Mouse (Mus musculus): Measurements from ENCODE around the gene Bach2. TPM values are rescaled to one million over a fixed set of nuclear protein-coding genes. Genes with fewer than 3 reads are reported as not detected.

Bach2 gene
- polyA plus RNA-seq, 1 experiment from 2014 or later: 37.3 TPM

DNA sequence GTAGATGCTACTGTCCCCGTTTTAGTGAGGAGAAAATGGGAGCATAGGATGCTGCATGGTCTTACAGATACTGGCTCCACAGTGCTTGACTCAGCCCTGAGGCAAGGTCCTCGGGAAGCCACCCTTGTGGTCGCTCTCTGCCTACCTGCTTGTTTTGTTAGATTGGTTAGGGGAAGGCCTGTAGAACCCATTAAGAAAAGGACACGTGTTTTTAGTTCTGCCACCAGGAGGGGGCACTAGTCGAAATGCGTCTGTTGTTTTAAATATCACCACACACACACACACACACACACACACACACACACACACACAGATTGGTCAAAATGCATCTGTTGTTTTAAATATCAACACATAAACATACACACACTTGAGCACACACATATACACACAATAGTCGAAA lies 103.7 kb downstream of the Bach2 start:
- H3K27me3 ChIP-seq (replicated peaks): no peaks in the 10 kb centered on the region
- H3K36me3 ChIP-seq: no peaks in the 10 kb centered on the region; the same call in 1 of the 2 replicates
- WGBS: 70% methylated on average over 7 of the region's 7 CpGs
- no peak for ATAC-seq (ENCODE audit: low FRiP score, low read depth)
- peaks cover 17% of the 10 kb centered on the region for H3K4me1 ChIP-seq
- no peak overlapping the region for H3K4me3 ChIP-seq
- H3K4me2 ChIP-seq (replicated peaks): no peak overlapping the region
- H3K27ac ChIP-seq: no peak overlapping the region
- H3K9ac ChIP-seq: no peak overlapping the region
- no peaks in the 10 kb centered on the region for H3K9me3 ChIP-seq

DNA sequence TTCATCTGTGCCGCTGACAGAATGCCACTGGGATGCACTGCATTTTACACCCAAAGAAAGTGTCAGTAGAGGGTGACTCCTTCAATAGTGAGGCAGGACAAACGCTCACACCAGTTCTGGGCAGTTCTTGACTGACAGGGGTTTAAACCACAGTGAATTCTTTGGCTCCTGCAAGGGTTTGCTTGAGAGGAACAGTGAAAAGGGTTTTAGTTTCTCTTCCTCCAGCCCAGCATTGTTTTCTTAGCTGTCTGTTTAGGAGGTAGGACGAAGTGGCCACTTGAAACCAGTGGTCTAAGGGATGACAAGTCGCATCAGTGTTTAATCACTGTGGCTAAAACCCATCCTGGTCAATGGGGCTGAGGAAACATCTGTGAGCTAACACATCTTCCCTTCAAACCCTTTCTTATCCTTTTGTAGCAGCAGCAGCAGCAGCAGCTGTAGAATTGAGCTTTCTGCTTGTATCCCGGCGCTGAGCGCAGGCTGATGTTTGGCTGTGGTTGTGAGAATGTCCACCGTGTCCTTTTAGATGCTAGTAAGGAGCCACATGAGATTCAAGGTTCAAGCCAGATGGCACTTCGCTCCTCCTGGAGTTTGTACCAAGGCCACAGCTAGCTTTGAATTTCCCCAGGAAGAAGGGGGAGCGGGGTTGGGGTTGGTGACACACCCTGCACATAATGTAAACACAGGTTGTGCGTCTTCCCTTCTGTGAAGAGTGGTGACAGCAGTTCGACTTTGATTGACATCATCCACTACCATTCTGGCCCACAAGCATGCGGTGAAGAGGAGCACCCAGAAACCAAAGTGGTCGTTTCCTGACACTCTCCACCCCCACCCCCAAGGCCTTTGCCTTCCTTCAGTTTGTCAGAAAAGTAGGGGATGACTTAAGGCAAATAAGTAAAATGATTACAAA lies 104.9 kb downstream of the Bach2 start:
- H3K36me3 ChIP-seq: no peaks in the 10 kb centered on the region; the same call in 1 of the 2 replicates
- 71% methylated on average over 14 of the region's 14 CpGs for WGBS
- no peak for ATAC-seq (ENCODE audit: low FRiP score, low read depth)

DNA sequence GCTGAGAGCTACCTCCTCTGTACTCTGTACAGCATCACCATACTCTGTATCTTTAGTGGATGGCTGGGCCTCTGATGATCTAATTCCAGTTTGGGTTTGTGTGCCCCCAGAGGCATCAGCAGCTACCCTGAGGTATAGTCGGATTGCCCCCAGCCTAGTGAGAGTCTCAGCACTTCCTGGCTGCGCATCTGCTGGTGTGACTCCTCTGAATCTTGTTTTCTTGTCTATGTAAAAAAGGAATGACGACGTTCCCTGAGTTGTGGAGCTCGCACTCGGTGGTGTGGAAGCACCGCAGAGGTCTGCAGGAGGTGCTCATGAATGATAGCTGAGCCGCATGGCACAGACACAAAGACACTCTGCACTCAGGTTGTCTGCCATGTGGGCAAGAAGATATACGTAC lies 105.7 kb downstream of the Bach2 start:
- 69% methylated on average over 9 of the region's 9 CpGs for WGBS
- H3K4me1 ChIP-seq: peaks cover 13% of the 10 kb centered on the region
- H3K4me2 ChIP-seq (replicated peaks): no peak overlapping the region
- no peak overlapping the region for H3K9ac ChIP-seq
- H3K27ac ChIP-seq: no peak overlapping the region
- H3K27me3 ChIP-seq (replicated peaks): no peaks in the 10 kb centered on the region
- ATAC-seq (ENCODE audit: low FRiP score, low read depth): no peak
- no peaks in the 10 kb centered on the region for H3K9me3 ChIP-seq
- H3K4me3 ChIP-seq: no peak overlapping the region
- no peaks in the 10 kb centered on the region; the same call in 1 of the 2 replicates for H3K36me3 ChIP-seq

More for the DNA sequence above, 104.9 kb downstream of the Bach2 start:
- Histone ChIP-seq H3K27me3 (replicated peaks) (no peaks in the 10 kb centered on the region), H3K4me1 (peaks cover 13% of the 10 kb centered on the region), H3K4me3 (no peak overlapping the region), H3K9ac (no peak overlapping the region), H3K27ac (no peak overlapping the region), H3K4me2 (replicated peaks) (no peak overlapping the region), H3K9me3 (no peaks in the 10 kb centered on the region)

DNA sequence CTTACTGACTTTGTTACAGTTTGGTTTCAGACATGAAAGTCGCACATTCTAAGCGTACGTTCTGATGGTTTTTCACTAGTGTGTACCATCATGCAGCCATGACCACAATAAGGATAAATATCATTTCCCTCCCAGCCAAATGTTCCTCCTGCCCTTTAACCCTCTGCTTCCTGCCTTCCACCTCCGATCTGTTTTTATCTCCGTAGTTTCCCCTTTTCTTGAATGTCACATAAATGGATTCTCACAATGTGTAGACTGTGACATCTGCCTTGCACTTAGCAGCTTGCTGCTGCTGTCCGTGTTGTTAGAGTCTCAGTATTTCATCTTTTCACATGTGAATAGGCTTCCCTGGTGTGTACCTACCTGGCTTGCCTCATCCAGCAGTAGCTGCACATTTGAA lies 108.6 kb downstream of the Bach2 start:
- H3K9me3 ChIP-seq: no peaks in the 10 kb centered on the region
- no peak for ATAC-seq (ENCODE audit: low FRiP score, low read depth)
- H3K4me3 ChIP-seq: no peak overlapping the region
- H3K27me3 ChIP-seq (replicated peaks): no peaks in the 10 kb centered on the region
- H3K9ac ChIP-seq: no peak overlapping the region
- 61% methylated on average over 6 of the region's 6 CpGs for WGBS
- H3K36me3 ChIP-seq: no peaks in the 10 kb centered on the region
- H3K4me1 ChIP-seq: peaks cover 30% of the 10 kb centered on the region
- H3K27ac ChIP-seq: no peak overlapping the region
- no peak overlapping the region for H3K4me2 ChIP-seq (replicated peaks)

DNA sequence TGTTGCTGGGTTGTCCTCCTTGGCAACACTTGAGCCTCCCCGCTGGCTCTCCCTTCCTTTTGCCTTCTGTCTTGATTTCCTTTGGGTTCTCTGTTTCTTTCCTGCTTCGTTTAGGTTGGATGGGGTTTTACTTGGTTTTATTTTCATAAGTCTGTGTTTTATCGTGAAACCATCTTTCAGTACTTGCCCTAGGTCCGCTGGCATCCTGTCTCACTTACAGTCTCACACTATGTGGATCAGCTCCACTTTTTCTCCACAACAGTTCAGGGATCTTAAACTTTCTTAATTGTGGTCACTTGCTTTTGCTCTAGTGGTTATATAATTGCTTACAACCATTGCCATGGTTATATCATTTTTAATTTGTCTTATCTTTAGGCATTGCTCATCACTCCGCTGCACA lies 109.1 kb downstream of the Bach2 start:
- Histone ChIP-seq H3K36me3 (no peaks in the 10 kb centered on the region), H3K9ac (no peak overlapping the region), H3K4me1 (peaks cover 35% of the 10 kb centered on the region), H3K27ac (no peak overlapping the region), H3K27me3 (replicated peaks) (no peaks in the 10 kb centered on the region), H3K9me3 (no peaks in the 10 kb centered on the region), H3K4me3 (no peak overlapping the region), H3K4me2 (replicated peaks) (no peak overlapping the region)
- ATAC-seq (ENCODE audit: low FRiP score, low read depth): no peak
- WGBS: 92% methylated on average over 5 of the region's 5 CpGs

DNA sequence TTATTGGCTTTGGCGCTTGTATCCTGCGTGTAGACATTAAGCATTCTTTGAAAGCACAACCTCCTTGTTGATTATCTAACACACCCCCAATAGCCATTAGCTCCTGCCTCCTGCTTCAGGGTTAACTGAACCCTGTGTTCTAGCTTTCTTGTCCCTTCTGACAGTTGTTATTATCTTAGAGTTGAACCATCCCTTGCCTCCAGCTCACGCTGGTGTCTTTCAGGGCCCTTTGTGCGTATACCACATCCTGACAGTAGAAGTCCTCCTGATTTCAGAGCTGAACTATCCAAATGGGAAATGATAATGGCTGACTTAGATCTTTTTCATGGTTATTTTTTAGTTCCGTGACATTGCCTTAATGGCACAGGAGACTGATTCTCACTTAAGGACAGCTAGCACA lies 110.8 kb downstream of the Bach2 start:
- no peak overlapping the region for H3K4me2 ChIP-seq (replicated peaks)
- WGBS: 82% methylated on average over 5 of the region's 5 CpGs
- no peaks in the 10 kb centered on the region for H3K36me3 ChIP-seq
- H3K4me1 ChIP-seq: peaks cover 30% of the 10 kb centered on the region
- ATAC-seq (ENCODE audit: low FRiP score, low read depth): no peak
- no peak overlapping the region for H3K4me3 ChIP-seq
- no peak overlapping the region for H3K27ac ChIP-seq
- no peaks in the 10 kb centered on the region for H3K9me3 ChIP-seq
- no peaks in the 10 kb centered on the region for H3K27me3 ChIP-seq (replicated peaks)
- H3K9ac ChIP-seq: no peak overlapping the region

DNA sequence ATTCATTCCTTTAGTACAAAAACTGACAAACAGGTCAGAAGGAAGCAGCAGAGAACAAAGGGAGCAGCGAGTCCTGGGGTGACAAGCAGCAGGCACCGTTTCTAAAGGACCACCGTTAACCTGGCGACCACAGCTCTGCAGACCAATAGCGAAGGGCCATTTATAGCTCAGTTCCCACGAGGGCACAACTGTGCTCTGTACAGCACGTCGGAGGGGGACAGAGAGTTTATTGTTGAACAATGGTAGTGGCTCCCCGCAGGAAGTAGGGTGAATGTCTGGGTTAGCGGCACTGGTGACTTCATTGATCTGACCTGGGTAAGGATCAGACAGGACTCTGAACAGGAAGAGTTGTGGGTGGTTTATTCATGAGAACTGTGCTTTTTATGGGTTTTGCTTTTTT lies 112.6 kb downstream of the Bach2 start:
- H3K4me2 ChIP-seq (replicated peaks): peak overlapping the region; percentile 25
- peak; percentile 90 for ATAC-seq (ENCODE audit: low FRiP score, low read depth)
- no peaks in the 10 kb centered on the region for H3K9me3 ChIP-seq
- no peaks in the 10 kb centered on the region for H3K27me3 ChIP-seq (replicated peaks)
- H3K9ac ChIP-seq: no peak overlapping the region
- no peaks in the 10 kb centered on the region for H3K36me3 ChIP-seq
- WGBS: 5% methylated on average over 10 of the region's 10 CpGs
- H3K27ac ChIP-seq: peak overlapping the region; percentile 1; the same call in 1 of the 2 replicates
- peaks cover 31% of the 10 kb centered on the region for H3K4me1 ChIP-seq
- H3K4me3 ChIP-seq: no peak overlapping the region

DNA sequence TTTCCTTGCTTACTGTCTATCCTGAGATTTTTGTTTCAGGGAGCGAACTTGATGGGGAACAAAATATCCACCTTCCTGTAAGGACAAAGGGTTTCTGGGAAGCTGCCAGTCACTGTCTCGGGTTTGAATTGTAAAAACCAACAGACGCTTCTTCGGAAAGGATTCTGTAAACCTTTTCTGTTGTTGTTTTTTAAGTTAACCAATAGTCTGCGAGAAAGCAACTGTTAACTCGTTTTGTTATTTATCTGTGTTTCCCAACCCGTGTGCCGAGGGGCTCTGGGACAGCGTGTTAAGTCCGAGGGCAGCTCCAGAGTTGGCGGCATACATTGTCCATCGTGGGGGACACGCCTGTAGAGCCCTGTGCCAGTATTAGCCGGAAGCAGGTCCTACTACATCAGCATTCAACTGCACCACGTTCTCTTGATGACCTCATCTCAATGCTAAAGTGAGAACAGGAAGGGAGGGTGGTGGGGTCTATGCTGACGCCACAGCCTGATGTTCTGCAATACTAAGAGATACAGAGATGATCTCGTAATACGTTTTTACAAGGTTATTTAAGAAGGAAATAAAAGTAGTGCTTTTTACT lies 113.2 kb downstream of the Bach2 start:
- H3K4me3 ChIP-seq: no peak overlapping the region
- no peaks in the 10 kb centered on the region for H3K27me3 ChIP-seq (replicated peaks)
- peaks cover 32% of the 10 kb centered on the region for H3K4me1 ChIP-seq
- peak; percentile 64 for ATAC-seq (ENCODE audit: low FRiP score, low read depth)
- peak overlapping the region; percentile 1; the same call in 1 of the 2 replicates for H3K27ac ChIP-seq
- H3K4me2 ChIP-seq (replicated peaks): peak overlapping the region; percentile 25
- WGBS: 36% methylated on average over 18 of the region's 18 CpGs
- H3K9me3 ChIP-seq: no peaks in the 10 kb centered on the region
- no peaks in the 10 kb centered on the region for H3K36me3 ChIP-seq
- no peak overlapping the region for H3K9ac ChIP-seq

DNA sequence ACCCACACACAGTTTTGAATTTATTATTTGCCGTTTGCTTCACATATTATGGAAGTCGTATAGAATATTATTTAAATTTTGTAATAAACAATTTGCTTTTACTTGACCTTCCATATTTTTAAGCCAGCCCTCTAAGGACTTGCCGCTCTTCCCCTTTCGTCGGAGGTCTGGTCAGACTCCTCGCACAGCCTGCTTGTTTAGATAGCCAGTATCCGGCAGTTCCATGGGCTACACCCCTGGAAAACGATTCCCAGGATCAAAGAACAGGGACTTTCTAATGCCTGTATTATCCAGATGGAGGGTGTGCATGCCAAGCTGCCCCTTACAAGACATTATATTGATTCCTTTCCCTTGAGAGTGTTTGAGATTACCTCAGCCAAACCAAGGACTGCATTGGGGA lies 113.8 kb downstream of the Bach2 start:
- peak overlapping the region; percentile 26; the same call in 1 of the 2 replicates for H3K27ac ChIP-seq
- ATAC-seq (ENCODE audit: low FRiP score, low read depth): no peak

DNA sequence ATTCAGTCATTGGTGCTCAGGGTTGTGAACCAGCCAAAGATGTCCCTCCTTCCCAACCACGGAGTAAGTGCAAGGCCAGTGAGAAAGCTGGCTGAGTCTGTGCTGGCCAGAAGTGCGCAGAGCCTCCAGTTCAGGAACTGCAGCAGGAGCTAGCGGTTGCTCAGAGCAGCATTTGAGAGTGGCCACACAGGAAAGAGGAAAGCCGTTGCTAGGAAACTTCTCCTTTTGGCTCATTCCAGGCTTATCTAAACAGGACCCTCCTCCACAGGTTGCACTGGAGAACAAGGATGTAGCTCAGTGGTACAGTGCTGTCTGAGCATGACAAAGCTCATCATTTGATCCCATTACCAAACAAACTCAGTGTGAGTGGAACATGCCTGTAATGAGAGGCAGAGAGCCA lies 114.2 kb downstream of the Bach2 start:
- Histone ChIP-seq H3K9ac (0 out of 2 replicates have a peak overlapping the region, but pooled peaks have one; percentile 9), H3K4me3 (no peak overlapping the region), H3K27me3 (replicated peaks) (no peaks in the 10 kb centered on the region), H3K4me2 (replicated peaks) (no peak overlapping the region), H3K4me1 (peaks cover 40% of the 10 kb centered on the region), H3K36me3 (no peaks in the 10 kb centered on the region), H3K27ac (peak overlapping the region; percentile 26; the same call in 1 of the 2 replicates), H3K9me3 (no peaks in the 10 kb centered on the region)
- WGBS: 35% methylated on average over 4 of the region's 4 CpGs
- ATAC-seq (ENCODE audit: low FRiP score, low read depth): no peak

More for the DNA sequence above, 113.8 kb downstream of the Bach2 start:
- Histone ChIP-seq H3K4me1 (peaks cover 36% of the 10 kb centered on the region), H3K4me3 (no peak overlapping the region), H3K27me3 (replicated peaks) (no peaks in the 10 kb centered on the region), H3K9me3 (no peaks in the 10 kb centered on the region), H3K9ac (0 out of 2 replicates have a peak overlapping the region, but pooled peaks have one; percentile 9), H3K4me2 (replicated peaks) (no peak overlapping the region), H3K36me3 (no peaks in the 10 kb centered on the region)
- 58% methylated on average over 8 of the region's 8 CpGs for WGBS

DNA sequence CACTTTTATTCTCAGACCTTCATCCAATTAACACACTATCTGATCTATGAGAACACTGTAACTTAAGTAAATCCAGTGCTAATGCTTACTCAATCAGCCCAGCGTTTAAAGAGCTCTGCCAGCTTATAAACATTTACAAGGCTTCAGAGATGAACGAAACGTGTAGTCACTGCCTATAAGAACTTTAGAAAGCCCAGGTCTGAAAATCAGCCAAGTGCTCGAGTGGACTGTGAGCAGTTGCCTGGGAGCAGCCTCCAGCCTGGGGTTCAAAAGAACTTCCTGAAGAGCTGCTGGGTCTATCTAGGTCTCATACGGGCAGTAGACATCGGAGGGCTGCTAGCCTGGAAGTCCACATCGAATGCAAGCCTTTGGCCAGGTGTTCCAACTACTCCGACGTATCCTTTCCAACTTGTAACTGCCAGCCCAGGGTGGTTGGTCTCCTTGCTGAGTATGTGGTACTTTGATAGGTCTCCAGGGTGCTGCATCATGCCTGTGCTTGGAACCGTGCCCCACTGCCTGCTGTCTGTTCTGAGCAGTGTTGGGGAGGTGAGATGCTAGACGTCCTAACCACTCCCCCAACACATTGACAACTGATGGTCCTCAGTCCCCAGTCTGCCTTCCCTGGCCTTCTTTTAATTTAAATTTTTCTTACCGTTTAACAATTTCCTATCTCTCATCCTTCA lies 117.5 kb downstream of the Bach2 start:
- no peaks in the 10 kb centered on the region for H3K9me3 ChIP-seq
- WGBS: 82% methylated on average over 12 of the region's 12 CpGs
- H3K27ac ChIP-seq: no peak overlapping the region
- H3K4me3 ChIP-seq: no peak overlapping the region
- H3K4me1 ChIP-seq: peaks cover 58% of the 10 kb centered on the region
- no peak overlapping the region for H3K4me2 ChIP-seq (replicated peaks)
- H3K9ac ChIP-seq: no peak overlapping the region
- no peaks in the 10 kb centered on the region for H3K27me3 ChIP-seq (replicated peaks)
- ATAC-seq (ENCODE audit: low FRiP score, low read depth): no peak
- no peaks in the 10 kb centered on the region for H3K36me3 ChIP-seq

DNA sequence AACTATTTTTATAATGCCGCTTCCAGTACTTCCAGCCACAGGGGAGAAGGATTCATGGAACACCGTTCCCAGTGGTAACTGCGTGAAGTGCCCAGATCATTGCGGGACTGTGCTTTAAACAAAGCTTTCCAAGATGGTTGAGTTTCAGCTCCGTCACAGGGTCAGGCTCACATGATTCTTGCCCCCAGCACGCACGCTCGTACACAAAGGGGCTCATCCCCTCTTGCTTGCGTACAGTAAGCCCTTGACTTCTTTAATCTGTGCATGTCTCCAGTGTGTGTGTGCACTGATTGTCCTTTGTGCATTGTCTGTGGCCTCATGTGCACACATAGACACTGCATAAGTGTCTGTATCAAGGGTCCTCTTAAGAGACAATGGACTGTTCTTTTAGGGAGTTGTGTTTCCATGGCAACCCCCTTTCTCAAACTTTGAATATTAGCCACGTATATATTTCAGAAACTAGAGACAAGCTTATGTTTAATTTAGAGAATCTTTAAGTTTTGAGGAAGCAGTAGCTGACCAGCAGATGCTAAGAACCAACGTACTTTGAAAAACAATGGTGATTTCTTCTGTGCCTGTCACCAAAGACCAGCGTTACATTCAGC lies 119.5 kb downstream of the Bach2 start:
- Histone ChIP-seq H3K4me3 (no peak overlapping the region), H3K27ac (peak overlapping the region; percentile 74), H3K4me2 (replicated peaks) (peak overlapping the region; percentile 42), H3K27me3 (replicated peaks) (no peaks in the 10 kb centered on the region), H3K36me3 (no peaks in the 10 kb centered on the region), H3K9me3 (no peaks in the 10 kb centered on the region), H3K4me1 (peaks cover 45% of the 10 kb centered on the region), H3K9ac (no peak overlapping the region)
- peak; percentile 68 for ATAC-seq (ENCODE audit: low FRiP score, low read depth)
- WGBS: 40% methylated on average over 12 of the region's 12 CpGs
